Mouse (Mus musculus) left cerebral cortex, adult 11 months (tissue): ENCODE measurements around the gene Marc1.

Experiments used
- DNase-seq: peaks from one replicate; pipeline ENCODE4 v3.0.0; 2022; ENCODE audit warnings: low spot score

The Marc1 gene

DNA sequence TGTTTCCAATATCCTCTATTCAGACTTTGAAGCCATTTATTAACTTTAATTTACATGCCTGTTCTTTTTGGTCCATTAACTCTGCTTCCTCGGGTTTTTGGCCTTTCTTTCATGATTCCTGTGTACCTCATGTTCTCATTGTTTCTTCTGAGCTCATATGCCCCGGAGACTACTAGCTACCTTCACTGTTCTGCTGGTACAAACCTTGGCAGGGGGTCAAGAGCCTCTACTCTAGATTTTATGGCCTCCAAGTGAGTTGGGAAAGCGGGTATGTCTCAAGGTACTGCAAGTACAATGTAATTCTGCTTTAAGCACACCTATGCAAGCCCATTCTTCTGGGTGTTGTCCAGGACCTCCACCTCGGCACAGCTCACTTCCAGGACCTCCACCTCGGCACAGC lies 48.2 kb downstream of the Marc1 start:
- DNase-seq: no peak

GRCm38 (mm10) chr1:184761988-184762387 lies 49.1 kb downstream of the Marc1 start:
- no peak for DNase-seq

DNA sequence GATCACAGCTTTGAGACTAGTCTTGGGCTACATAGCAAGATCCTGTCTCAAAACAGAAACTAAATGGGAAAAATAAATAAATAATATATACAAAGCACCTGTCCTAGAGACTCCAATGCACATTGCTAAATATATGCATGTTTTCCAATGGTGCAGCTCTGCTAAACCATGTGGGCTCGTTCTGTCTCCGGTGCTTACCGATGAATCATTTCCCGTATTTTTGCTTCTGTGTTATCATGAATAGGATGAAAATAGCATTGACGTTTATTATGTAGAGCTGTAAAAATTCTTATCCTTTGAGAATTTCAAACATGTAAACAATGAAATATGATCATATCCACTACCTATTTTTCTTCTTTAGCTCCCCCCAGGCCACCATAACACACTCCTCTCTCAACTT lies 58.4 kb downstream of the Marc1 start:
- no peak for DNase-seq

GRCm38 (mm10) chr1:184750114-184750664 lies 60.9 kb downstream of the Marc1 start:
- DNase-seq: no peak

DNA sequence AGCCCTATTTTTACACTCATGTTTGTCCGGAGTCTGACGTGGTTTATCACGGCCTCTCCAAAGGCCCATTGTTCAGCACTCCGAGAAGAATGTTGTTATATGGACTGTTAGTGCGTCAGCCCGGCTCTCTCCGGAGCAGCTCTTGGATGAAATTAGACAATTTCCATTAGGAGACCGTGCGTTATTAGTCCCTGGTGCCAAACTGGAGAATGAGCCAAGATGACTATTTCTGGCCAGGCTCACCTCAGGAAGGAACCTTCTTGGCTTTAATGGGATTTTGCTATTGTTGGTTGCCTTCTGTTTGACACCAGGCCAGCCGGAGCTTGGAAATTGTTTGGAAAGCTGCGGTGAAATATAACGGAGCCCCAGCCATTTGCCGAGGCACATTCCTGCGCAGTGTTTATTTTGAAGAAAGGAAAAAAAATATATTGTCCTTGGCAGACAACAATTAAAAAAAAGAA lies 62.4 kb downstream of the Marc1 start:
- DNase-seq: no peak

DNA sequence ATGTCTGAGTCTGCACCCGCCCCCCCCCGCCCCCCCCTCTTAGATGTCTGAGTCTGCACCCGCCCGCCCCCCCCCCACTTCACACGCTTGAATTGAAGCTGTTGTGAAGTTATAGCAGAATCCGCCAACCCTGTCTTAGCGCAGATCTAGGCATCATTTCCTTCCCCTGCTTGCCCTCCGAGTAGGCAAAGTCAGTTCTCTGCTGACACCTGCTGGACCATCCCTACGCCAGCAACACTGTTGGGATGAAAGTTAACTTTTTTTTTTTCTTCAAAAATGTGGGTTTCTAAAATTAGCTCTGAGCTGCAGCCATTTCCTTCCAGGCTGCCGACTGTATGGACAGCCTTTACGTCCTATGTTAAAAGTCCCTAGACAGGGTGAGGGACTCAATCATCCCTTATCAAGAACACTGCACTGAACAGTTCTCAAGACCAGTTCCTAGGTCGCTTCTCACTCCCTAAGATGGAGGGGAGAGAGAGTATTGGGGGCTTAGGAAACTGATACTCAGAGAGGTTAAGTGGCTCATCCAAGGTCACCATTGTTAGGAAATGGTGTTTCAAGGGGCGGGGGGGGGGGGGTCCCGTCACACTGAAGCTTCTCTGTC lies 73.1 kb downstream of the Marc1 start:
- no peak for DNase-seq

GRCm38 (mm10) chr1:184737228-184737627 lies 73.9 kb downstream of the Marc1 start:
- DNase-seq: no peak
